In genomic region chr4:13202476-13202875, GRCm38 (mm10) we compare ENCODE assay signal across 4 mouse cellular contexts.
DNase-seq lines count a peak whose midpoint lies in the region; ATAC-seq and TF ChIP-seq lines count a peak whose summit lies in the region.
"Not testable (repeated sequence)": the region's sequence is repeated elsewhere in the genome, so short reads cannot be mapped to it uniquely, and the experiment has no call there.

No protein-coding gene starts in this region.

- not testable (repeated sequence) for TF ChIP-seq CTCF in brain, embryonic 14.5 days (IDR thresholded peaks at IDR 0.05; ENCODE audit: borderline replicate concordance, extremely low read depth, insufficient read depth, insufficient read length)

- 45% methylated on average over 3 of the region's 3 CpGs for WGBS in forebrain, embryonic 14.5 days
- 36% methylated on average over 3 of the region's 3 CpGs for WGBS in forebrain, embryonic 16.5 days
- 36% methylated on average over 3 of the region's 3 CpGs for WGBS in midbrain, embryonic 14.5 days

- not testable (repeated sequence) for H3K9me3 ChIP-seq in forebrain, embryonic 14.5 days (replicated peaks; ENCODE audit: control insufficient read depth, low read length); forebrain, embryonic 16.5 days (ENCODE audit: control insufficient read depth, low read length); midbrain, embryonic 14.5 days (ENCODE audit: control insufficient read depth, low read length)

- TF ChIP-seq POLR2A in brain, embryonic 14.5 days (IDR thresholded peaks at IDR 0.05; ENCODE audit: borderline replicate concordance, extremely low read depth, insufficient read depth, insufficient read length, poor library complexity, severe bottlenecking) = not testable (repeated sequence)

- peak; percentile 51 for DNase-seq in brain, embryonic 14.5 days (ENCODE audit: low read depth)
- DNase-seq in forebrain, embryonic 14.5 days (ENCODE audit: low spot score) = peak; percentile 52
- peak; percentile 28 for DNase-seq in midbrain, embryonic 14.5 days

- H3K9ac ChIP-seq in forebrain, embryonic 14.5 days (ENCODE audit: low read length); forebrain, embryonic 16.5 days (replicated peaks; ENCODE audit: low read depth, low read length); midbrain, embryonic 14.5 days (replicated peaks; ENCODE audit: low read length): not testable (repeated sequence)

- not testable (repeated sequence) for H3K27me3 ChIP-seq in forebrain, embryonic 14.5 days (replicated peaks; ENCODE audit: control insufficient read depth, insufficient read depth, low read length); forebrain, embryonic 16.5 days (replicated peaks; ENCODE audit: control insufficient read depth, insufficient read depth, low read length); midbrain, embryonic 14.5 days (ENCODE audit: control insufficient read depth, insufficient read depth, low read length)

- not testable (repeated sequence) for H3K4me1 ChIP-seq in forebrain, embryonic 14.5 days (ENCODE audit: control insufficient read depth, insufficient read depth, low read length)
- H3K4me1 ChIP-seq in forebrain, embryonic 16.5 days (replicated peaks; ENCODE audit: control insufficient read depth, insufficient read depth, low read length) = peaks cover 10% of the 10 kb centered on the region
- H3K4me1 ChIP-seq in midbrain, embryonic 14.5 days (ENCODE audit: control insufficient read depth, insufficient read depth, low read length) = peaks cover 13% of the 10 kb centered on the region

- ATAC-seq in forebrain, embryonic 14.5 days; midbrain, embryonic 14.5 days (ENCODE audit: low FRiP score, low TSS enrichment): not testable (repeated sequence)
- ATAC-seq in forebrain, embryonic 16.5 days = peak; percentile 38; the same call in 1 of the 2 replicates

- H3K4me2 ChIP-seq in forebrain, embryonic 14.5 days (ENCODE audit: low read length); forebrain, embryonic 16.5 days (ENCODE audit: low read length); midbrain, embryonic 14.5 days (ENCODE audit: low read length): not testable (repeated sequence)

- H3K36me3 ChIP-seq in forebrain, embryonic 14.5 days (ENCODE audit: control insufficient read depth, insufficient read depth, low read length); forebrain, embryonic 16.5 days (ENCODE audit: control insufficient read depth, insufficient read depth); midbrain, embryonic 14.5 days (ENCODE audit: control insufficient read depth, insufficient read depth, low read length): not testable (repeated sequence)

- H3K27ac ChIP-seq in forebrain, embryonic 14.5 days (ENCODE audit: low read depth, low read length); forebrain, embryonic 16.5 days (ENCODE audit: low read length); midbrain, embryonic 14.5 days (replicated peaks; ENCODE audit: low read depth, low read length): not testable (repeated sequence)

- H3K4me3 ChIP-seq in forebrain, embryonic 14.5 days (ENCODE audit: low read depth, low read length); forebrain, embryonic 16.5 days (replicated peaks; ENCODE audit: low read length); midbrain, embryonic 14.5 days (replicated peaks; ENCODE audit: low read depth, low read length): not testable (repeated sequence)
